Mouse (Mus musculus): Measurements from ENCODE around the gene Kif2b. TPM values are rescaled to one million over a fixed set of nuclear protein-coding genes. Genes with fewer than 3 reads are reported as not detected.

The Kif2b gene
- not detected in 2 replicates for polyA plus RNA-seq (2014; fragmentation: Nextera tagmentation; extraction: Ambion mirVana)

GRCm38 (mm10) chr11:91577317-91577716, at the start of gene Kif2b:
Gene Kif2b (minus strand): TSS chr11:91577558.
- no peak for ATAC-seq (replicated peaks; ENCODE audit: insufficient number of reproducible peaks, low FRiP score, low TSS enrichment, low read depth)
- no peaks in the 10 kb centered on the region for H3K36me3 ChIP-seq (replicated peaks; ENCODE audit: control insufficient read depth, insufficient read depth, low read depth, low read length)
- no peak within 1 kb of the TSS for H3K4me3 ChIP-seq (ENCODE audit: low read depth, low read length)
- WGBS = 91% methylated on average over 9 of the region's 9 CpGs
- no peak within 1 kb of the TSS for H3K4me2 ChIP-seq (ENCODE audit: low read depth, low read length)
- H3K27ac ChIP-seq (replicated peaks; ENCODE audit: low read depth, low read length) = no peak within 1 kb of the TSS
- DNase-seq (ENCODE audit: low spot score) = peak; percentile 1
- no peaks in the 10 kb centered on the region for H3K27me3 ChIP-seq (ENCODE audit: control insufficient read depth, insufficient read depth, low read length)
- H3K9ac ChIP-seq (replicated peaks; ENCODE audit: low read length) = no peak within 1 kb of the TSS
- no peaks in the 10 kb centered on the region for H3K9me3 ChIP-seq (replicated peaks; ENCODE audit: control insufficient read depth, low read length)
- H3K4me1 ChIP-seq (ENCODE audit: control insufficient read depth, insufficient read depth, low read length) = no peaks in the 10 kb centered on the region

GRCm38 (mm10) chr11:91593088-91593487, 15.7 kb upstream of the Kif2b start:
- ATAC-seq (replicated peaks; ENCODE audit: insufficient number of reproducible peaks, low FRiP score, low TSS enrichment, low read depth) (no peak), DNase-seq (ENCODE audit: low spot score) (no peak)
- 71% methylated on average over 3 of the region's 3 CpGs for WGBS
- no peak overlapping the region for H3K4me2 ChIP-seq (ENCODE audit: low read depth, low read length)
- no peak overlapping the region for H3K9ac ChIP-seq (replicated peaks; ENCODE audit: low read length)
- H3K9me3 ChIP-seq (replicated peaks; ENCODE audit: control insufficient read depth, low read length) = no peaks in the 10 kb centered on the region
- H3K4me3 ChIP-seq (ENCODE audit: low read depth, low read length) = no peak overlapping the region
- H3K27me3 ChIP-seq (ENCODE audit: control insufficient read depth, insufficient read depth, low read length) = no peaks in the 10 kb centered on the region
- no peaks in the 10 kb centered on the region for H3K4me1 ChIP-seq (ENCODE audit: control insufficient read depth, insufficient read depth, low read length)
- no peak overlapping the region for H3K27ac ChIP-seq (replicated peaks; ENCODE audit: low read depth, low read length)
- H3K36me3 ChIP-seq (replicated peaks; ENCODE audit: control insufficient read depth, insufficient read depth, low read depth, low read length) = no peaks in the 10 kb centered on the region

- Histone ChIP-seq H3K4me1 (ENCODE audit: control insufficient read depth, insufficient read depth, low read length) (no peaks in the 10 kb centered on the region), H3K4me3 (ENCODE audit: low read depth, low read length) (no peak overlapping the region), H3K9ac (replicated peaks; ENCODE audit: low read length) (no peak overlapping the region), H3K9me3 (replicated peaks; ENCODE audit: control insufficient read depth, low read length) (no peaks in the 10 kb centered on the region), H3K36me3 (replicated peaks; ENCODE audit: control insufficient read depth, insufficient read depth, low read depth, low read length) (no peaks in the 10 kb centered on the region), H3K4me2 (ENCODE audit: low read depth, low read length) (no peak overlapping the region), H3K27me3 (ENCODE audit: control insufficient read depth, insufficient read depth, low read length) (no peaks in the 10 kb centered on the region), H3K27ac (replicated peaks; ENCODE audit: low read depth, low read length) (no peak overlapping the region)
- WGBS = 89% methylated on average over 19 of the region's 19 CpGs
- no peak for ATAC-seq (replicated peaks; ENCODE audit: insufficient number of reproducible peaks, low FRiP score, low TSS enrichment, low read depth)
- peak; percentile 5 for DNase-seq (ENCODE audit: low spot score)
These were observed 502 bp downstream of the Kif2b start for GRCm38 (mm10) chr11:91576856-91577255.

GRCm38 (mm10) chr11:91575406-91575805, 2.0 kb downstream of the Kif2b start:
- Histone ChIP-seq H3K4me3 (ENCODE audit: low read depth, low read length) (no peak overlapping the region), H3K27me3 (ENCODE audit: control insufficient read depth, insufficient read depth, low read length) (no peaks in the 10 kb centered on the region), H3K4me2 (ENCODE audit: low read depth, low read length) (no peak overlapping the region), H3K9me3 (replicated peaks; ENCODE audit: control insufficient read depth, low read length) (no peaks in the 10 kb centered on the region), H3K27ac (replicated peaks; ENCODE audit: low read depth, low read length) (no peak overlapping the region), H3K36me3 (replicated peaks; ENCODE audit: control insufficient read depth, insufficient read depth, low read depth, low read length) (no peaks in the 10 kb centered on the region), H3K9ac (replicated peaks; ENCODE audit: low read length) (no peak overlapping the region), H3K4me1 (ENCODE audit: control insufficient read depth, insufficient read depth, low read length) (no peaks in the 10 kb centered on the region)
- DNase-seq (ENCODE audit: low spot score) (no peak), ATAC-seq (replicated peaks; ENCODE audit: insufficient number of reproducible peaks, low FRiP score, low TSS enrichment, low read depth) (no peak)
- 91% methylated on average over 8 of the region's 8 CpGs for WGBS

GRCm38 (mm10) chr11:91574477-91574876, 2.9 kb downstream of the Kif2b start:
- H3K36me3 ChIP-seq (replicated peaks; ENCODE audit: control insufficient read depth, insufficient read depth, low read depth, low read length) = no peaks in the 10 kb centered on the region
- no peak overlapping the region for H3K4me2 ChIP-seq (ENCODE audit: low read depth, low read length)
- no peaks in the 10 kb centered on the region for H3K4me1 ChIP-seq (ENCODE audit: control insufficient read depth, insufficient read depth, low read length)
- WGBS = 62% methylated on average over 3 of the region's 3 CpGs
- H3K9ac ChIP-seq (replicated peaks; ENCODE audit: low read length) = no peak overlapping the region
- H3K27ac ChIP-seq (replicated peaks; ENCODE audit: low read depth, low read length) = no peak overlapping the region
- H3K27me3 ChIP-seq (ENCODE audit: control insufficient read depth, insufficient read depth, low read length) = no peaks in the 10 kb centered on the region
- no peak overlapping the region for H3K4me3 ChIP-seq (ENCODE audit: low read depth, low read length)
- DNase-seq (ENCODE audit: low spot score) (no peak), ATAC-seq (replicated peaks; ENCODE audit: insufficient number of reproducible peaks, low FRiP score, low TSS enrichment, low read depth) (no peak)
- no peaks in the 10 kb centered on the region for H3K9me3 ChIP-seq (replicated peaks; ENCODE audit: control insufficient read depth, low read length)

GRCm38 (mm10) chr11:91530737-91531136, 46.6 kb downstream of the Kif2b start:
- H3K27ac ChIP-seq (replicated peaks; ENCODE audit: low read depth, low read length) = no peak overlapping the region
- DNase-seq (ENCODE audit: low spot score) (no peak), ATAC-seq (replicated peaks; ENCODE audit: insufficient number of reproducible peaks, low FRiP score, low TSS enrichment, low read depth) (no peak)
- H3K4me1 ChIP-seq (ENCODE audit: control insufficient read depth, insufficient read depth, low read length) = no peaks in the 10 kb centered on the region
- H3K27me3 ChIP-seq (ENCODE audit: control insufficient read depth, insufficient read depth, low read length) = no peaks in the 10 kb centered on the region
- H3K36me3 ChIP-seq (replicated peaks; ENCODE audit: control insufficient read depth, insufficient read depth, low read depth, low read length) = no peaks in the 10 kb centered on the region
- no peaks in the 10 kb centered on the region for H3K9me3 ChIP-seq (replicated peaks; ENCODE audit: control insufficient read depth, low read length)
- no peak overlapping the region for H3K9ac ChIP-seq (replicated peaks; ENCODE audit: low read length)
- H3K4me3 ChIP-seq (ENCODE audit: low read depth, low read length) = no peak overlapping the region
- no peak overlapping the region for H3K4me2 ChIP-seq (ENCODE audit: low read depth, low read length)
- 88% methylated on average over 4 of the region's 4 CpGs for WGBS
